ENCODE assay signal across 26 mouse cellular contexts in genomic region chr5:8077481-8077880, GRCm38 (mm10).
"Had no signal": no experiment of that assay in that cellular context is flagged by ENCODE, and none has a peak within 500 bp of the region (broad histone marks: within the 10 kb centered on the region; RNA-seq: fewer than 3 reads in every experiment).

No protein-coding gene starts in this region.

- H3K4me1 ChIP-seq: hindbrain, embryonic 10.5 days; hindbrain, embryonic 12.5 days; intestine, embryonic 15.5 days; limb, embryonic 10.5 days; limb, embryonic 12.5 days had no signal

- H3K36me3 ChIP-seq: intestine, embryonic 15.5 days had no signal

- H3K27ac ChIP-seq: gastrocnemius, adult 2 months; heart, adult 2 months; heart, embryonic 10.5 days; hindbrain, embryonic 10.5 days; hindbrain, embryonic 12.5 days; hindbrain, embryonic 14.5 days; intestine, embryonic 15.5 days; layer of hippocampus, adult 2 months; left cerebral cortex, adult 2 months; limb, embryonic 10.5 days; limb, embryonic 12.5 days had no signal

- H3K27me3 ChIP-seq: heart, embryonic 12.5 days; hindbrain, embryonic 12.5 days; intestine, embryonic 15.5 days; limb, embryonic 12.5 days had no signal

- DNase-seq: gastrocnemius, adult 2 months; gastrocnemius, postnatal 10 days; gastrocnemius, postnatal 25 days; heart, adult 2 months; heart, postnatal 10 days; heart, postnatal 4 days; kidney, adult 18-20 months; kidney, adult 8-10 months; kidney, postnatal 10 days; kidney, postnatal 25 days; kidney, postnatal 4 days; liver had no signal

- H3K4me3 ChIP-seq: gastrocnemius, adult 2 months; heart, adult 2 months; heart, embryonic 10.5 days; heart, embryonic 12.5 days; hindbrain, embryonic 10.5 days; hindbrain, embryonic 12.5 days; intestine, embryonic 15.5 days; layer of hippocampus, adult 2 months; left cerebral cortex, adult 2 months; limb, embryonic 10.5 days; limb, embryonic 12.5 days had no signal

- ATAC-seq: hindbrain, embryonic 16.5 days; inflammation-experienced regulatory T-cells, adult 6 months; intestine, embryonic 15.5 days; intestine, postnatal 0 days had no signal

- H3K9ac ChIP-seq: heart, embryonic 12.5 days; hindbrain, embryonic 12.5 days; hindbrain, embryonic 14.5 days; intestine, embryonic 15.5 days; limb, embryonic 12.5 days had no signal

- H3K4me2 ChIP-seq: heart, embryonic 12.5 days; hindbrain, embryonic 12.5 days; hindbrain, embryonic 14.5 days; intestine, embryonic 15.5 days; limb, embryonic 12.5 days; liver, embryonic 11.5 days had no signal

- H3K9me3 ChIP-seq: heart, embryonic 10.5 days; heart, embryonic 12.5 days; hindbrain, embryonic 10.5 days; hindbrain, embryonic 12.5 days; intestine, embryonic 15.5 days; limb, embryonic 10.5 days; limb, embryonic 12.5 days had no signal
